Mouse (Mus musculus) CD4-positive, CD25-positive, alpha-beta regulatory T cell, adult 4 months (primary cell): Measurements from ENCODE around the gene Npff. TPM values are rescaled to one million over a fixed set of nuclear protein-coding genes. Genes with fewer than 3 reads are reported as not detected.

Source experiments
- ATAC-seq: one replicate; pipeline ENCODE4 v1.8.0; 2017
- polyA plus RNA-seq, 2 experiments: library from polyadenylated mRNA; unstranded; fragments of 100-300 nt; shearing (Covaris generic); gene quantifications; one replicate each; pipeline ENCODE4 v1.2.1; 2017

Gene Npff
- polyA plus RNA-seq, 2 experiments from 2014 or later, result 4.6 to 5.5 TPM

- no peak for ATAC-seq
These were observed 20.6 kb downstream of the Npff start for GRCm38 (mm10) chr15:102503924-102504782.

- no peak for ATAC-seq
These were observed 21.3 kb downstream of the Npff start, which contains the start of gene Gm10337 for GRCm38 (mm10) chr15:102503447-102503846. Gene Gm10337 (plus strand): TSS chr15:102503722.

GRCm38 (mm10) chr15:102502254-102502840 is 22.4 kb downstream of the Npff start:
- no peak for ATAC-seq

GRCm38 (mm10) chr15:102501084-102501814 is 23.5 kb downstream of the Npff start:
- ATAC-seq, result no peak

GRCm38 (mm10) chr15:102500479-102500878 is 24.3 kb downstream of the Npff start:
- no peak for ATAC-seq

GRCm38 (mm10) chr15:102499851-102500250 is 24.9 kb downstream of the Npff start:
- ATAC-seq, result no peak

GRCm38 (mm10) chr15:102499370-102499769 is 25.4 kb downstream of the Npff start:
- ATAC-seq, result no peak

GRCm38 (mm10) chr15:102498322-102498721 is 26.4 kb downstream of the Npff start:
- no peak for ATAC-seq

GRCm38 (mm10) chr15:102487664-102488063 is 37.1 kb downstream of the Npff start:
- ATAC-seq, result no peak

- ATAC-seq, result no peak
These were observed 38.9 kb downstream of the Npff start for GRCm38 (mm10) chr15:102485853-102486252.

GRCm38 (mm10) chr15:102483136-102483535 is 41.6 kb downstream of the Npff start:
- no peak for ATAC-seq

- no peak for ATAC-seq
These were observed 50.2 kb downstream of the Npff start for GRCm38 (mm10) chr15:102474520-102474919.

Other genes starting within 250 kb of the Npff start
- gene Mfsd5, start 245.5 kb downstream of the Npff start, polyA plus RNA-seq, result 10 to 100 TPM; 28.3 to 31.4 TPM
- gene Espl1, start 228.7 kb downstream of the Npff start, polyA plus RNA-seq, result 1 to 10 TPM; 1.5 to 6.7 TPM
- 1,000 to 10,000 TPM; 1,296 to 1,302 TPM for gene Pfdn5, start 198.8 kb downstream of the Npff start, polyA plus RNA-seq
- gene Myg1, start 193.2 kb downstream of the Npff start, polyA plus RNA-seq, result 100 to 1,000 TPM; 119 to 124 TPM
- 10 to 100 TPM; 41.7 to 63.7 TPM for gene Aaas, start 174.2 kb downstream of the Npff start, polyA plus RNA-seq
- not detected for gene Sp7, start 157.8 kb downstream of the Npff start, polyA plus RNA-seq
- 10 to 100 TPM; 19.0 to 22.2 TPM for gene Sp1, start 118.8 kb downstream of the Npff start, polyA plus RNA-seq
- under 1 TPM; 0.63 to 0.71 TPM for gene Amhr2, start 79.6 kb downstream of the Npff start, polyA plus RNA-seq
- gene Prr13, start 65.9 kb downstream of the Npff start, polyA plus RNA-seq, result 1,000 to 10,000 TPM; 1,029 to 1,286 TPM
- 100 to 1,000 TPM; 198 to 220 TPM for gene Pcbp2, start 54.4 kb downstream of the Npff start, polyA plus RNA-seq
- gene Gm10337, start 21.2 kb downstream of the Npff start, polyA plus RNA-seq, result not detected
- gene Map3k12, start 7.9 kb downstream of the Npff start, polyA plus RNA-seq, result 1 to 10 TPM; 6.8 to 8.1 TPM
- 10 to 100 TPM; 24.9 to 41.9 TPM for gene Tarbp2, start 6.8 kb downstream of the Npff start, polyA plus RNA-seq
- 1 to 10 TPM in 1 of 2 experiments, not detected in 1; 1.5 TPM for gene Gm28047, start 100.1 kb upstream of the Npff start, polyA plus RNA-seq
- gene Atf7, start 100.5 kb upstream of the Npff start, polyA plus RNA-seq, result 10 to 100 TPM; 41.4 to 42.2 TPM
- gene Atp5g2, start 147.4 kb upstream of the Npff start, polyA plus RNA-seq, result 10 to 100 TPM; 59.6 to 89.5 TPM
- 10 to 100 TPM; 37.8 to 60.1 TPM for gene Calcoco1, start 197.2 kb upstream of the Npff start, polyA plus RNA-seq